In the genomic region with DNA sequence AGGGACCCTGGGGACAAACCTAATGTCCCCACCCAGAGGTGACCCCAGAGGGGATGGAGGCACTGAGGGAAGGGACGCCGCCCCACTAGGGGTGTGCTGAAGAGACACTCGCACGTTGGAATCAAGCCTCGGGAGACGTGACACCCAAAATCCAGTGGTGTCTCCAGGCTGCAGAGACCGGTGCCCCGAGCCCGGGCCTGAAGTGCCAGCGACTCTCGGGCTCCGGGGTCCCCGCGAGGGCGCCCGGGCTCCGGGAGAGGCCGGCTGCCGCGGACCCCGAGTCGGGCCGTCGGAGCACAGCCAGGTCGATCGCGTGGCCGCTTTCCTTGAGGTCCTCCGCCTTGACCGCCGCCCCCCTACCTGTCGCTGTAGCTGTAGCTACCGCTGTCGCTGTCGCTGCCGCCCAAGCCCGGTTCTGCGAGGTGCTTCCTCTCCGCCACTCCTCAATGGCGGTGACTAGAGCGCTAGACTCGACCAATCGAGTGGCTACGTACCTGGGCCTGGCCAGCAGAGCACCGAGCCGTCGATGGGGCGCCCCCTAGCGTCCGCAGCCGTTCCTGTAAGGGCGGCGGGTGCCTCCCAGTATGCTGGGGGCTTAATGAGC, we compare ENCODE assay signal across 8 mouse cellular contexts. TPM values are rescaled to one million over a fixed set of nuclear protein-coding genes. Genes with fewer than 3 reads are reported as not detected.
A peak's percentile ranks its signal among the peaks of the same experiment; 100 is the strongest.
DNase-seq lines count a peak whose midpoint lies in the region; ATAC-seq and TF ChIP-seq lines count a peak whose summit lies in the region.

TSS of gene Vps13d (minus strand) at position 447 of the 604 bp plus-strand sequence.

- peak within 1 kb of the TSS; percentile 41 for H3K27ac ChIP-seq in cortical plate, adult 2 months (ENCODE audit: insufficient read depth, low read length)
- peak within 1 kb of the TSS; percentile 84 for H3K27ac ChIP-seq in left cerebral cortex, adult 2 months

- peak within 1 kb of the TSS; percentile 93 for H3K4me3 ChIP-seq in cortical plate, adult 2 months (ENCODE audit: insufficient read depth, low read length)
- peak within 1 kb of the TSS; percentile 80 for H3K4me3 ChIP-seq in left cerebral cortex, adult 2 months

- peak; percentile 95 for ATAC-seq in megakaryocyte, adult 5-6 weeks (ENCODE audit: poor library complexity, severe bottlenecking)

- peak; percentile 89 for DNase-seq in adipocyte (ENCODE audit: low spot score)
- peak; percentile 97 for DNase-seq in gastrocnemius, postnatal 10 days
- DNase-seq in hindlimb bud, embryonic 11.5 days (ENCODE audit: extremely low spot score, low read depth, low spot score): peak; percentile 70
- DNase-seq in left cerebral cortex, adult 2 months (ENCODE audit: extremely low spot score in 1 of 2, low spot score in 2 of 2): peak; percentile 90 to 91
- DNase-seq in right cerebral cortex, adult 18-20 months: peak; percentile 92
- DNase-seq in urinary bladder, adult 2 months (ENCODE audit: low spot score): peak; percentile 76

- intact Hi-C loops in left cerebral cortex, adult 2 months (cut with DNase I): loop anchor here (5.0 kb wide), 1 partner anchor 312 kb away; no protein-coding TSS in a partner anchor

- no peaks in the 10 kb centered on the region; the same call in 1 of the 2 replicates for H3K4me1 ChIP-seq in cortical plate, adult 2 months (ENCODE audit: control insufficient read depth, insufficient read depth, low read length)

- peak; percentile 69 for TF ChIP-seq CTCF in cortical plate, adult 2 months (IDR thresholded peaks at IDR 0.05; ENCODE audit: extremely low read depth, insufficient read depth, low read length)
- TF ChIP-seq CTCF in left cerebral cortex, adult 2 months (IDR thresholded peaks at IDR 0.05): peak; percentile 100

- TF ChIP-seq POLR2A in cortical plate, adult 2 months (IDR thresholded peaks at IDR 0.05; ENCODE audit: extremely low read depth, insufficient read depth, low read length): peak; percentile 78

RNA-seq across cellular contexts. Expression of gene Vps13d, which starts in this region (rescaled TPM):
- polyA plus RNA-seq in cortical plate, adult 2 months (2012; rRNA removed): 48.0 and 50.2 TPM in 2 replicates
- 10 to 100 TPM; 26.3 to 27.2 TPM for total RNA-seq in gastrocnemius, postnatal 10 days (2021)
- 10 to 100 TPM; 63.2 to 64.4 TPM for total RNA-seq in left cerebral cortex, adult 2 months (2021)
- 22.2 and 24.0 TPM in 2 replicates for total RNA-seq in megakaryocyte, adult 5-6 weeks (2015)
- 40.0 and 59.4 TPM in 2 replicates for total RNA-seq in megakaryocyte, adult 5-6 weeks (2017)
- 39.3 TPM in 2 replicates for polyA plus RNA-seq in urinary bladder, adult 2 months (2012; rRNA removed)

Comparison
In these comparisons a context has a peak if more than half of its experiments do, and no peak if none do; other contexts are left out.
1. Peak in every context shown above with its lines: DNase-seq, ATAC-seq, H3K4me3 ChIP-seq and H3K27ac ChIP-seq.